In the genomic region with DNA sequence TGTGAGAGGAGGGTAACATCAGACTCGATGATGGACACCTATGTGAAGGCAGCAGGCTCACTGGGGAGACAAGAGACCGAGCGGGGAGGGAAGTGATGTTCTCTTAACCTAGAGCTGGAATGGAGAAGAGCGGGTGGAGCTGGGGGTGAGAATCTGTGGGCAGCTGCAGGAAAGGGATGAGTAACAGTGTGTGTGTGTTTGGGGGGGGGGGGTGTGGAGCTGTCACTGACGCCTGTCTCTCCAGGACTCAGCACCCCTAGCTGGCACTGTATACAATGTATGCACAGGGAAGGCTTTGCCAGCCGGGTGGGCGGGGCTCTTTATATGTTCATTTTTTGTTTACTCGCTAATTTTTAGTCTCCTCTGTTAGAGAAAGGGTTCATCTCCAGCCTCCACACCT, we compare ENCODE assay signal across 12 mouse cellular contexts.
"Had no signal": no experiment of that assay in that cellular context is flagged by ENCODE, and none has a peak within 500 bp of the region (broad histone marks: within the 10 kb centered on the region; RNA-seq: fewer than 3 reads in every experiment).

No protein-coding gene starts in this region.

- H3K9me3 ChIP-seq: intestine, embryonic 15.5 days; limb, embryonic 10.5 days; liver, embryonic 15.5 days; midbrain, embryonic 13.5 days had no signal

- H3K4me3 ChIP-seq: intestine, embryonic 15.5 days; layer of hippocampus, adult 2 months; limb, embryonic 10.5 days; liver, embryonic 15.5 days; midbrain, embryonic 13.5 days had no signal

- H3K36me3 ChIP-seq: intestine, embryonic 15.5 days; limb, embryonic 10.5 days; liver, embryonic 15.5 days; midbrain, embryonic 13.5 days had no signal

- H3K27ac ChIP-seq: intestine, embryonic 15.5 days; layer of hippocampus, adult 2 months; limb, embryonic 10.5 days; liver, embryonic 15.5 days; midbrain, embryonic 13.5 days; stomach, postnatal 0 days had no signal

- H3K4me1 ChIP-seq: intestine, embryonic 15.5 days; limb, embryonic 10.5 days; liver, embryonic 15.5 days had no signal

- DNase-seq: kidney, adult 18-20 months; kidney, postnatal 10 days; kidney, postnatal 4 days; lung, adult 2 months; lung, postnatal 36 days; thymus, postnatal 36 days had no signal

- H3K27me3 ChIP-seq: intestine, embryonic 15.5 days; liver, embryonic 15.5 days; midbrain, embryonic 13.5 days had no signal
